Mouse (Mus musculus) adipocyte (in vitro differentiated cells): Measurements from ENCODE around the gene Mfsd12.

Experiments used
- DNase-seq: peaks from one replicate; pipeline ENCODE4 v3.0.0-alpha.2; 2016; ENCODE audit warnings: low spot score

Mfsd12 gene

DNA sequence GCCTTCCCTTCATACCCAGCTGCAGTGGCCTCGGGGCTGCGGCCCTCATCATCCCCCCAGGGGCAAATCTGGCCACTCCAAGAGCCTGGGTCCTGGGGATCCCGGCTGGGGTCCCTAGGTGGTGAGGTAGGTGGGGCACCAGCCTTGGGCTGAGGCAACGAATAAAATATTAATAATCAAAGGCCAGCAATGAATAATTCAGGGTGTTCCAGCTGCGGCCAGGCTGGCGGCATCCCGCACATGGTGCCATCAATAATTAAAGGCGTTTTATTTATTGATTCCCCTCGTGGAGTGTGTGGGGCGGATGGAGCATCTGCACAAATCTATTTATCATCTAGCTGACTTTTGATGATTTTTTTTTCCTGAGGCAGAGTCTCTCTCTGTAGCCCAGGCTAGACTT, 46.2 kb downstream of the Mfsd12 start:
- DNase-seq = no peak

DNA sequence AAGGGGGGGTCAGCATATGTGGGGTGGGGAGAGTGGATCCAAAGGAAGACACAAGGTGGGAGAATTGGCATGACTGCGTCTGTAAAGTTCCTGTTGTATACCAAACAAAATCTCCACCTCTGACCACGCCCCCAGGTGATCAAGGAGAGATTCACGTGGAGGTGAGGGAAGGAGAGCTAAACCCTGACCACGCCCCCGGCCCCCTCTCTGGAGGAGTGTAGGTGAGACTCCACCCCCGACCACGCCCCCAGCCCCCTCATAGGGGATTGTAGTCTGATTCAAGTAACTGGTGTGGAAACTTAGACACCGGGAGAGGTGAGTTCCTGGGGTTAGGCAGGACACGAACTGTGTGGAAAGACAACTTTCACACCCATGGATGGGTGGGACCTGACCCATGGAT, 46.8 kb downstream of the Mfsd12 start:
- no peak for DNase-seq

DNA sequence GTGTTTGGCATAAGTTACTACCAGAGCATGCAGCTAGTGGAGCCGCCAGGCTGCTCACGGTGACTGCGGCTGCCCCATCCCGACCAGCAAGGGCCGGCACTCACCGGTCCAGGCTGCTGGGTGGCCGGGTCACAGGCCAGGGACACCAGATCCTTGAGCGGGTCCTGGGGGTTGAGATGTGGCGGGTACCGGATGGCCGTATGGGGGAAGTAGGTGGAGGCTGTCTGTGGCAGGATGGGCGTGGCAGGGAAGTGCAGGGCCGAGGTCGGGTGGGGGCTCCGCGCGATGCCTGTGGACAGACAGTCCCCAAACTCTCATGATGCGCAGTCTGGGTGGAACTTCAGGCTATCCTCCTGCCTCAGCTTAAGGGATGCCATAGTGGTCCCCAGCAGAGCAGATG, 47.4 kb downstream of the Mfsd12 start:
- no peak for DNase-seq

DNA sequence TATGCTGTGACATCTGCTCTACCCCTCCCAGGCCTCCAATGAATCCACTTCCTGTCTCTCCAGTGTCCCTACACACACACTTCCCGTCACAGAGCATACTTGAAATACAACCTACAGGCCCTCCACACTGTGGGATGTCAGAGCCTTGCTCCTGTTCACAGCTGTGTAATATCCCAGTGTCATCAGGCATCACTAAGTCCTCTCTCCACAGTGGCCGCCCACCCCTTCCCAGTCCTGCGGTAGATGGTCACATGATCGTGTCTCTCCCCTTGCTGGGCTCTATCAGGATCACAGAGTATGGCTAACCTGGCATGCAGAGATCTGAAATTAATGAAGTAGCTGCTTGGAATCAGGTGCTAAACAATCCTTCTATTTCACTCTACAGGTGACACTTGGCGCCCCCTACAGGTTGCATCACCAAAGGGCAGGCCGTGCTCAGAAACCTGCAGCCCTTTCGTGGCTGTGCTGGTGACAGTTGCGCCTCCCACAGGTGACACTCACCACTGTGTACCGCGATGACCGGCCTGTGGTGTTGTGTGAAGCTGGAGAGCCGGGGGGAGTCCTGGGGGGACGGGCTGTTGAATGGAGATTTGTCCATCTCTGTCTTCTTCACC, 48.4 kb downstream of the Mfsd12 start:
- DNase-seq = no peak

DNA sequence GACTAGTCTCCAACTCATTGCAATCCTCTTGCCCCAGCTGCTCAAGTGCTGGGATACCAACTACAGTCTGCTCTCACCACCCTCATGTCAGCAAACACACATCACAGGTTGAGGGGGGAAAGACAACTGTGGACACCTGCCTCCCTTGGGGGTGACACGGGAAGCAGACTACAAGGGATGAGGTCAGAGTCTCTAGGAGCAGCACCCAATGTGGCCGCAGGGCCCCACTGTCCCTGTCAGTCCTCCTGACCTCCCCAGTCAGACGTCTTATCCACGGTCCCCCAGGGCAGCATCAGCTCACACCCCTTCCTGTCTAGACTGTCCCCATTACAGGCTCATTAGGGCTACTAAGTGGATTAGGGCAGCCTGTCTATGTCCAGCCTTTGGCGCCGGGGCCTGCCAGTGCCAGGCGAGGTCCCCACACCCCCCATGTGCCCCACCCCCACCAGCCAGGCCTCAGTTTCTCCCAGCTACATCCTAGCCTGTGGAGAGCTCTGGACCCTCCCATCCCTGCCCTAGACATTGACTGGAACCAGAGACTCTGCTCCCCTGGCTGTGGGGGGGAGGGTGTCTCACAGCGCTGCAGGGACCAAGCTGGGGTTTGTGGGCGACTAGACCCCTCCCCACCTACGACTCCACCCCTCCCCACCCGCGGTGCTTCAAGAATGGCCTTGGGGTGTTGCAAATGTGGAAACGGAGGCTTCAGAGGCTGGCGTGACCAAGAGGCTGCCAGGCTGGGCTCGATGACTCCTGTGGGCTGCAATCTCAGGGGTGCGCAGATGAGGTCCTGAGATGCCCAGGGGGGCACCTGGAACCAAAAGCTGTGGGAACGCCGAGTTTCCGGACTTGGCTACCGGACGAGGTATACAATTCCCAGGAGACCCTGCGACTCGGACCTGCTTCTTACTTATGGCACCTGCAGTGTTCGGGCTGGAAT, 49.5 kb downstream of the Mfsd12 start:
- no peak for DNase-seq

DNA sequence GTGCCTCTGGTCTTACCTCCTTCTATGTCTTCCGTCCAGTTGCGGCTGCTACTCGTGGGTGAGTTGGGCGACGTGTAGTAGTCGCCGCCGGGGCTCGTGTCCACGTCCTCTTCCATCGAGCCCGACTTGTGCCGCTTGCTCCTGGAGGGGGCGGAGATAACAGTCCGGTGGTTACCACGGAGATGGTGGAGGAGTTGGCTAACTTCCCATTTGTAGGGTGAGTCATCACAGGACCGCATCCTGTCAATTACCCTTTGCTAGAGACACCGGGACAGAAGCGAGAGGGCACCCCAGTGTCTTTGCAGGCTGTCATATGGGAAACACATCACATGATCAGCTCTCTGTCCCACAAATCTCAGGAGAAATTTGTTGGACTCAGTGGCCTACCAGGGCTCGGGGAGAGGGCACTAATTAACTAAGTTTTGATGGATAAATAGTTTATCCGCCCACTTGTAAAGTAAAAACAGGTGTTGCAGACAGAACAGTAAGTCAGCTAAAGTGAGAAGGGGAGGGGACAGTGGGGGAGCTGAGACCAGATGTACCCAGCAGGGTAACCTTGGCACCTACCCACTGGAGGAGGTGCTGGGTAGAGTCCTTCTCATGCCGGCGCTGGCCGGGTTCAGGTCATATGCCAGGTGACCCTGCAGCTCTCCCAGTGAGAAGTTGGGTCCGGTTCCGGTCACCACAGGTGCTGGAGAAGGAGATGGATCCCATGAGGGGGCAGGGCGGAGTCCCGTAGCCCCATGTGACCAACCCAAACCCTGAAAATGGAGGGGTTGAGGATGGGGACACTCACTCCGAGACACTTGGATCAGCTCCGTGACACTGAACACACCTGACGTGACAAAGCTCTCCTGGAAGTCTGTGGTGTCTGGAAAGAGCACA, 50.5 kb downstream of the Mfsd12 start:
- DNase-seq = peak; percentile 73

DNA sequence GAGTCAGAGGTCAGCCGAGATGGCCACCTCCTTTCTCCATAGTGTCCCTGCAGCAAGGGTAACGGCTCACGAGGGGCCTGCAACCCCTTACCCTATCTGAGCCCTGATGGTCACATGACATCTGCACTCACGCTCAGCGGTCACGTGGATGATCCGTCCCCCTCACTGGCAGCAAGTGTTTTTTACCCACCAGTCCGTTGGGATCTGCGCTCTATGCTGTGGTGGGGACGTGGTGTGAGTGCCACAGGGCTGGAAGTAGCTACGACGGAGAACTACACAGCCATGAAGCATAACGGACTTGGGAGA, 51.1 kb downstream of the Mfsd12 start:
- no peak for DNase-seq

DNA sequence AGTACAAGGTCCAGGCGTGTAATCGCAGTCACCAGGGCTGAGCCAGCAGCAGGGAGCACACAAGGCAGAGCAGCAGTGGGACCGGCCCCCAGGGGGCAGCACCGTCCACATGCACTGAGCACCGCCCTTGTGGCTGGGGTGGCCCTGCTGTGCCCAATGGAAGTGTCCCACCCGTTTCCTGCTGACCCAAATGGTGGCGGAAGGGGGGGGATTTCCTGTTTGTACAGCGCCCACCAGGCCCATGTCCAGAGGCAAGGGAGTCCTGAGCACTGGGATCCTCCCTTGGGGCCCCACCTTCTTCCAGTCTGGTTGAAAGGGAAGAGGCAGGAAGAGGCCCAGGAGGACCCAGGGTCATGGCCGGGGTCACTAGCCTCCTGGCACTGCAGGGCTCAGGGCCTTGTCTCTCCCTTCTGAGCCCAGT, 51.6 kb downstream of the Mfsd12 start:
- DNase-seq = no peak

DNA sequence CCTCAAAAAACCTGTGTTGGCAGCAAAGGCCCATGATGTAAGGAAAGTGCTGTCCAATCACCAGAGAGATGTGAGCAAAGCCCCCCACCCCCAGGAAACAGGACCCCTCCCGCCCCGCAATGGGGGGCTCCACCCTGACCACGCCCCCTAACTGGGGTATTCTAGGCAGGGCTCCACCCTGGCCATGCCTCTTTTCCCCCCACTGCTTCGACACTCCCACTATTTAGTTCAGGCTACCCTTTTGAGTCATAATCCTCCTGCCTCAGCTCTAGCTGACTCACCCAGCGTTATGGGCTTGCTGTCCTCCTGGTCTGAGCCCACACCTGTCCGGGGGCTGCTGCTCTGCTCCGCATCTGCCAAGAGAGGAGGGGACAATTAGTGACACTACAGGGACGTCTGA, 52.0 kb downstream of the Mfsd12 start:
- no peak for DNase-seq

DNA sequence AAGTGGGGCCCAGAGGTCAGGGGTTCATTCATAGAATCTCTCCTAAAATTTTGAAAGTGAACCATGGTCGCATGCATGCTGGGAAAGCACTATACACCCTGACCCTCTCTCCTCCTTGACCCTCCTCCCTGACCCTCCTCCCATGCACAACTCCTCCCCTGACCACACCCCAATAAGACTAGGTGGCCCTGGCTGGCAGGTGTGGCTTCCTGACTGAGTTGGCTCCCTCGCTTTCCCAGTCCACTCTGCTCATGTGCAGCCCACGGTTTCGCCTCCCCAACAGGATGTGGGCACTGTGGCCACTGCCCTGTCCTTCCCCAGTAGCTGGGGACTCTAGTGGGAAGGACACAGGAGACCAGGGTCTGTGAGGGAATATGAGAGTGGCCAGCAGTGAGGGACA, 53.1 kb downstream of the Mfsd12 start:
- DNase-seq = no peak

DNA sequence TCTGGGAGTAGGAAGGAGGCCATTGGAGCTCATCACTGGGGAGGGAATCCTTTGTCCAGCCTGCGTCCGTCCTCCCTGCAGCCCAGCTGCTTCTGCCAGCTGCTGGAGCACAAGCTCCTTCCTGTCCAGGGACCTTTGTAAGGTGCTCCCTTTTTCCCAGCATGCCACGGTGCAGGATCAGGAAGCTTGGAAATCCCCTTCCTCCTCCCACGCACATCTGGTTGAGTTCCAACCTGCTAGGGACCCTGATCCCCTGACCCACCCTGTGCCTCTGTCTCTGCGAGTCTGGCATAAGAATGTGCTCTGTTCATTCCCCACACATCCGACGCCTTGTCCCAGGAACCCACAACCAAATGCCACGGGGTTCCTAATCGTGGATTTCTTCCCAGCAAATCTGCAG, 53.7 kb downstream of the Mfsd12 start:
- no peak for DNase-seq

DNA sequence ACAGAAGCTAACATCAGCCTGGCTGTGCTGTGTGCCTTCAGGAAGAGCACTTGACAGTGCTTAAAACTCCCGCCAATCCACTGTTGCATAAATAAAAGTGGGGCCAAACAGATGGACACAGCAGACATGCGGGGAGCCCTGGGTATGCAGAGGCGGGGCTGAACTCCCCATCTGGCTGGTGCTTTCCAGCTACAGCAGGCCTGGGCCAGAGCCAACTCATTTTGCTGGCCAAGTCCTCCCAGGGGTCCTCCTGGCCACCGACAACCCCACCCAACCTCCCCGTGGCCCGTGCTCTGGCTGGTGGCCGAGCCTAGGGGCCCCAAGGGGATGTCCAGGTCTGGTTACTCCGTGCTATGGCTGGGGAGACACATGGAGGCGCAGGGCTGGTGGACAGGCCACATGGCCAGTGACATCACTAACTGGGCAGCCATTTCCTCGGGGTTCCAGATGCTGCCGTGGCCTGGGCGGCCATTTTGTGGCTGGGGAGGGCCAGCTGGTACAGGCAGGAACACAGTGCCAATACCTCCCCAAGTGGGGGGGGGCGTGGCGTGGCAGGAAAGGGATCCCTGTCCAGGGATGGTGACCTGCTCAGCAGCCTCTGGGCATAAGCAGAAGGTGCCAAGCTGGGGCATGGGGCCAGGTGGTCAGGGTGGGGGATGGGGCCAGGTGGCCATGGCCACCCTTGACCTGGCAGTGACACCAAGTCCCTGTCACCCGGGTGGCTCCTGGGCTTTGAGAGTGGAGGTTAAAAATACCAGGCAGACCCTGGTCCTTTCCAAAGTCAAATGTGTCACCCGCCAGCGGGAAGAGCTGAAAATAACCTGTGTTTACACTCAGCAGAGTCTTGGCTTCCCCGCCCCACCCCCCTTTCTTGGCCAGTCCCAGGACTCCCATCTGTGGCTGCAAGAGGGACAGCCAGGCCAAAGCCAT, 54.4 kb downstream of the Mfsd12 start:
- DNase-seq = peak; percentile 80

DNA sequence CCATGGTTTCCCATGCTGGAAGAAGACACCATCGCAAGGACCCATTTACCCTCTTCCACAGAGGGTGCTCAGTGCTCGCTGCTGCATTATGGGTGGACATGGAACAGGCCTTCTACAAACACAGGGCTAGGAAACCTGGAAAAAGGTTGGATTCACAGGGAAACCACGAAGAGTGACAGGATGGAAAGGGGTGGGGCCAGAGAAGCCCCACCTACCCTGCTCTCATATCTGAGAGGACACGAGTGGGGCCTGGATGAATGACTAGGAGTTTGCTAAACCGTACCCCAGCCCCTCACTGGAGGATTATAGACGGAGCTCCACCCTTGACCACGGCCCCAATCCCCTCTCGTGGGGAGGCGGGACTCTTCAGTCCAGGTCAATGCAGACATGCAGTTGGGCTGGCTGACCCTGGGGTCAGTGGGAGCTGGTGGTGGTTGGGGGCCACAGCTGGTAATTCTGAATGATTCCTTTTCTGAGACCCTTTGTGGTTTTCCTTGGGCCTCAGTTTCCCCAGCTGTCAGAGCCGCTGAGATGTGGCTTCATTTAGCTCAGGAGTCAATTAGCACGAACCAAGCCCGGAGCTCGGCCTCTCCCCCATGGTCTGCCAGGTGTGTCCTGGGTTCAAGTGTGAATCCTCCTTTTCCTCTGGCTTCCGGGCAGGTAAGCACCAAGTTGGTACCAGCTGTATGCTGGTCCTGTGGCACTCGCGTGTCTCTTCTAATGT, 55.5 kb downstream of the Mfsd12 start:
- no peak for DNase-seq

DNA sequence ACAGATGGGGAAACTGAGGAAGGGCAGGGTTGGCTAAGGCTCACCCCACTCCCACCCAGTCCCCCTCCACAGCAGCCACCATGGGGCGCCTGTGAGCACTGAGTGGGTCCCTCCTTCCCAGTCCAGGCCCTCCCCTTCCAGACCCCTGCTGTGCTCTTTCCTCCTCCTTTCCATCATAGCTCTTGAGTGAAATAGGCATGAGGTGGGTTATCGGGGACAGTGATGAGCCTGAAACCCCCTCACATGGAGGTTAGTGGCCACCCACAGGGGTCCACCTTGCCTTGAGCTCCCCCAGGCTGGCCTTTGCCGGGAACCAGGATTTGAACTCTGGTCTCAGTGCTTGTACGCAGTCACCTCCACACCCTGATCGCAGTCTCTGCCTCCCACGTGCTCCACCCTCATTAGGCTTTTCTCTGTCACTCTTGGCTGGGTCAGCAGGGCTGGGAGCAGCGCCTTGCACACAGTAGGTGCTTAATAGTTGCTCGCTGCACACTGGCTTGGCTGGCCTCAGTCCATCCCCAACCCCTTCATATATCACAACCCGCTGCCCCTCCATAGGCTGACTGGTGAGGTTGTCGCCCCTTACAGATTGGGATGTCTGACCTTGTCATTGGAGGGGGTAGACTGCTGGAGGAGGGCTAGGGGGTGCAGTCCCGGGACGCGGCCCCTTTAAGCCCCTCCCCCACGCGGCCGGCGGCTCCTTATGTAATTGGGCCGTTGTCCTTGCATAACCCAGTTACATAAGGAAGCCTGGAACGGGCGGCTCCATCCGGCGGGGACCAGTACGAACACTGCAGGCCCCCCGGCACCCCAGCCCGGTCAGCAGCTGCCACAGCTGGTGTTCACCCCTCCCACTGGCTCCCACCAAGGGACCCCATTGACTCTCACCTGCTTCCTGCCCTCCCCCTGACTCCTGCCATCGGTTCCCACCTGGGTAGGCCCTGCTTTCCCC, 56.3 kb downstream of the Mfsd12 start:
- no peak for DNase-seq

DNA sequence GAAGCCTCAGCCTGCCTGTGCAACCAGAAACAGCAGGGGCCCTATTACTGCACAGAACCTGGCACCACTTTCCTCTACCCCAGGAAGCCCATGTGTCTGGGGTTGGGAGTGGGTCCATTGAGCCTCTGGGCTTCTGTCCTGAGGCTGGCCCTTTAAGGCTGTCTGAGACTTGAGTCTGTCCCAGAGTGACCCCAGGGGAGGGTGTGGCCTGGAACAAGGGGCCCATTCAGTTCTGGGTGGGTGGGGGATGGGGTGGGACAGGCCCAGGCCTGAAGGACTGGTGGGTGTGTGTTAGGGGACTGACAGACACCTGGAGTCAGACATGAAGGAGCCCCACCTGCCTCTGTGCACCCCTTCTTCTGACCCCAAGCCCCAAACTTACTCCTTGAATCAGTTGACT, 57.4 kb downstream of the Mfsd12 start:
- DNase-seq = no peak

DNA sequence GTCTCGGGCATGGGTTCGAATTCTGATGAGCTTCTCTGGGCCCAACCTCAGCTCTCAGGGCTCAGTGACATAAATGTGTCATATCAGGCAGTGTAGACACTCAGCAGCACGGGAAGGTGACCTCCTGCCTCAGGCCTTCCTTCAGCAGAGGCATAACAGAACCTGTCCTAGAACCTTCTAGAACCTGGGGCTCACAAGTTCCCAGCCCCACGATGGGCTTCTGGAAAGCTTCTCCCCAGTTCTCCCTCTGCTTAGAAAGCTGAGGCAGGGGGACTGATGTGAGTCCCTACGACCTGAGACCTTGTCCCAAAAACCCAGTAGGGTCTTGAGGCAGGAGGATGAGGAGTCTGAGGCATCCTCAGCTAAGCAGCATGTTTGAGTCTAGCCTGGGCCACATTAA, 57.9 kb downstream of the Mfsd12 start:
- DNase-seq = no peak
